Mouse (Mus musculus): ENCODE data around the gene Ppp2r5e. TPM values are rescaled to one million over a fixed set of nuclear protein-coding genes. Genes with fewer than 3 reads are reported as not detected.

Ppp2r5e gene
- total and polyA plus RNA-seq, 3 experiments: 9.1 to 32.9 (median 32.6) TPM

- intact Hi-C loops (cut with DNase I): no loop called here
- TF ChIP-seq CTCF (IDR thresholded peaks at IDR 0.05): no peak
- no peak for TF ChIP-seq POLR2A (IDR thresholded peaks at IDR 0.05; ENCODE audit: insufficient read depth, low read depth, low read length)
- TF ChIP-seq EP300 (IDR thresholded peaks at IDR 0.05; ENCODE audit: insufficient read depth, low read depth, low read length): no peak
- DNase-seq: no peak
- H3K79me2 ChIP-seq (replicated peaks; ENCODE audit: control insufficient read depth, insufficient read depth, low read length): peaks cover 4% of the 10 kb centered on the region
- no peak overlapping the region for H3K4me3 ChIP-seq
- no peak overlapping the region; the same call in 1 of the 2 replicates for H3K27ac ChIP-seq
- H3K27me3 ChIP-seq (ENCODE audit: control insufficient read depth, insufficient read depth, low read length): no peaks in the 10 kb centered on the region
- H3K4me1 ChIP-seq (ENCODE audit: control insufficient read depth, insufficient read depth, low read length): peaks cover 8% of the 10 kb centered on the region
- 37% methylated on average over 7 of the region's 7 CpGs for WGBS
- H3K9ac ChIP-seq (ENCODE audit: low read depth, low read length): no peak overlapping the region
- peaks cover 10% of the 10 kb centered on the region; the same call in 1 of the 2 replicates for H3K36me3 ChIP-seq (ENCODE audit: control insufficient read depth, insufficient read depth, low read length)
Observed at GRCm38 (mm10) chr12:75537019-75537672, 58.9 kb downstream of the Ppp2r5e start.

GRCm38 (mm10) chr12:75536566-75536965 is 59.5 kb downstream of the Ppp2r5e start:
- Histone ChIP-seq H3K27ac (no peak overlapping the region; the same call in 1 of the 2 replicates), H3K27me3 (ENCODE audit: control insufficient read depth, insufficient read depth, low read length) (no peaks in the 10 kb centered on the region), H3K4me1 (ENCODE audit: control insufficient read depth, insufficient read depth, low read length) (peaks cover 8% of the 10 kb centered on the region), H3K79me2 (replicated peaks; ENCODE audit: control insufficient read depth, insufficient read depth, low read length) (peaks cover 4% of the 10 kb centered on the region), H3K36me3 (ENCODE audit: control insufficient read depth, insufficient read depth, low read length) (peaks cover 10% of the 10 kb centered on the region; the same call in 1 of the 2 replicates), H3K4me3 (no peak overlapping the region), H3K9ac (ENCODE audit: low read depth, low read length) (no peak overlapping the region)
- no peak for TF ChIP-seq POLR2A (IDR thresholded peaks at IDR 0.05; ENCODE audit: insufficient read depth, low read depth, low read length)
- no peak for TF ChIP-seq CTCF (IDR thresholded peaks at IDR 0.05)
- no peak for TF ChIP-seq EP300 (IDR thresholded peaks at IDR 0.05; ENCODE audit: insufficient read depth, low read depth, low read length)
- intact Hi-C loops (cut with DNase I): no loop called here
- WGBS: 82% methylated on average over 7 of the region's 7 CpGs
- DNase-seq: no peak

- H3K4me3 ChIP-seq: no peak overlapping the region
- no peak for DNase-seq
- intact Hi-C loops (cut with DNase I): no loop called here
- no peak overlapping the region for H3K27ac ChIP-seq
- H3K27me3 ChIP-seq (ENCODE audit: control insufficient read depth, insufficient read depth, low read length): no peaks in the 10 kb centered on the region
- peaks cover 34% of the 10 kb centered on the region for H3K36me3 ChIP-seq (ENCODE audit: control insufficient read depth, insufficient read depth, low read length)
- no peak overlapping the region for H3K9ac ChIP-seq (ENCODE audit: low read depth, low read length)
- peaks cover 22% of the 10 kb centered on the region for H3K4me1 ChIP-seq (ENCODE audit: control insufficient read depth, insufficient read depth, low read length)
- TF ChIP-seq POLR2A (IDR thresholded peaks at IDR 0.05; ENCODE audit: insufficient read depth, low read depth, low read length) (no peak), EP300 (IDR thresholded peaks at IDR 0.05; ENCODE audit: insufficient read depth, low read depth, low read length) (no peak), CTCF (IDR thresholded peaks at IDR 0.05) (no peak)
- H3K79me2 ChIP-seq (replicated peaks; ENCODE audit: control insufficient read depth, insufficient read depth, low read length): peaks cover 6% of the 10 kb centered on the region
Observed at GRCm38 (mm10) chr12:75533145-75533544, 62.9 kb downstream of the Ppp2r5e start.

GRCm38 (mm10) chr12:75531895-75532294 is 64.2 kb downstream of the Ppp2r5e start:
- intact Hi-C loops (cut with DNase I): no loop called here
- Histone ChIP-seq H3K27ac (no peak overlapping the region), H3K79me2 (replicated peaks; ENCODE audit: control insufficient read depth, insufficient read depth, low read length) (peaks cover 8% of the 10 kb centered on the region), H3K27me3 (ENCODE audit: control insufficient read depth, insufficient read depth, low read length) (no peaks in the 10 kb centered on the region), H3K4me1 (ENCODE audit: control insufficient read depth, insufficient read depth, low read length) (peaks cover 24% of the 10 kb centered on the region), H3K36me3 (ENCODE audit: control insufficient read depth, insufficient read depth, low read length) (peaks cover 39% of the 10 kb centered on the region), H3K9ac (ENCODE audit: low read depth, low read length) (no peak overlapping the region), H3K4me3 (no peak overlapping the region)
- TF ChIP-seq EP300 (IDR thresholded peaks at IDR 0.05; ENCODE audit: insufficient read depth, low read depth, low read length) (no peak), CTCF (IDR thresholded peaks at IDR 0.05) (no peak), POLR2A (IDR thresholded peaks at IDR 0.05; ENCODE audit: insufficient read depth, low read depth, low read length) (no peak)
- no peak for DNase-seq
- 54% methylated on average over 2 of the region's 2 CpGs for WGBS

GRCm38 (mm10) chr12:75528857-75529808 is 66.9 kb downstream of the Ppp2r5e start:
- peaks cover 8% of the 10 kb centered on the region for H3K79me2 ChIP-seq (replicated peaks; ENCODE audit: control insufficient read depth, insufficient read depth, low read length)
- no peak for TF ChIP-seq CTCF (IDR thresholded peaks at IDR 0.05)
- no peak for TF ChIP-seq EP300 (IDR thresholded peaks at IDR 0.05; ENCODE audit: insufficient read depth, low read depth, low read length)
- no peak for TF ChIP-seq POLR2A (IDR thresholded peaks at IDR 0.05; ENCODE audit: insufficient read depth, low read depth, low read length)
- no peak overlapping the region; the same call in 1 of the 2 replicates for H3K9ac ChIP-seq (ENCODE audit: low read depth, low read length)
- whole genome bisulfite sequencing: 37% methylated on average over 7 of the region's 7 CpGs
- H3K36me3 ChIP-seq (ENCODE audit: control insufficient read depth, insufficient read depth, low read length): peaks cover 30% of the 10 kb centered on the region
- no peak overlapping the region for H3K4me3 ChIP-seq
- no peak for DNase-seq
- peak overlapping the region; percentile 27 for H3K27ac ChIP-seq
- peaks cover 24% of the 10 kb centered on the region for H3K4me1 ChIP-seq (ENCODE audit: control insufficient read depth, insufficient read depth, low read length)
- intact Hi-C loops (cut with DNase I): loop anchor here (5.0 kb wide), 1 partner anchor 68 kb away; the partner anchor contains the start of gene Ppp2r5e
- no peaks in the 10 kb centered on the region for H3K27me3 ChIP-seq (ENCODE audit: control insufficient read depth, insufficient read depth, low read length)
